Mouse (Mus musculus) lung, adult 18-20 months (tissue): ENCODE results near the gene Rab8a.
A peak's percentile ranks its signal among the peaks of the same experiment; 100 is the strongest.

Experiments
- DNase-seq, 2 experiments: peaks; one replicate each; pipeline ENCODE4 v3.0.0; 2022; ENCODE audit warnings: mixed read lengths in 2 of 2

Rab8a gene

GRCm38 (mm10) chr8:72147266-72147665, 13.7 kb upstream of the Rab8a start:
- DNase-seq = no peak

DNA sequence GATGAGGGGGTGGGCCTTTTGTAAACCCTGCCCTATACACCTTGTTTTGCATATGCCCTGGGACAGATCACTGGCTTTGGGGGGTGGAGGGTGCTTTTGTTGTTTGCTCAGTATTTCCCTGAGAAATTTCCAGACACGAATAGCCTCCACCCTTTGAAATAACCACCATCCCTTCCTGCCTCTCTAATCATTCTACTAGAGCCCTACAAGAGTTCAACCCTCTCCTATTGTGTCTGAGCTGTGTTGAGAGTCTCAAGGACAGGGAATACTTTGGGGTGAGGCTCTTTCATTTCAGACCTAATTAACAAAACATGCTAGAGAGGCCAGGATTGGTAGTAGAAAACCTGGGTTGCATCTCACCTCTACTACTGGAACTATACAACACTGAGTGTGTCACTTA, 11.9 kb upstream of the Rab8a start:
- DNase-seq = no peak

- DNase-seq = no peak
Measured at GRCm38 (mm10) chr8:72151418-72152078, 9.5 kb upstream of the Rab8a start.

DNA sequence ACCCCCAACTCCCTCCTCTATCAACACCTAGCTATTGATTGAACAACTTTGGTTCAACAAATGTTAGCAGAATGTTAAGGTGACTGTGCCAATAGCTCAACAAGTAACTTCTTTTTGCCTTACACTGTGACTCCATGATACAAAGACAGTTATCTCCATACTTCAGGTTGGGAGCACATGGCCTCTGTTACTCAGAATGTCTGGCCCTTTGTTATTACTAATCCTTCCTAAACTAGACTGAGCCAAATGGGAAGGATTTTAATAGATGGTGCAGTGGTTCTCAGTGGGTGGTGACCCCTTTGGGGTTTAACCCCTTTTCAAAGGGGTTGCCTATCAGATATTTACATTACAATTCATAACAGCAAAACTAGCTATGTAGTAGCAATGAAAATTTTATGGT, 7.6 kb upstream of the Rab8a start:
- DNase-seq = no peak

GRCm38 (mm10) chr8:72158096-72158495, 2.9 kb upstream of the Rab8a start:
- DNase-seq = no peak

- DNase-seq = no peak
Measured at GRCm38 (mm10) chr8:72158726-72159125, 2.3 kb upstream of the Rab8a start.

DNA sequence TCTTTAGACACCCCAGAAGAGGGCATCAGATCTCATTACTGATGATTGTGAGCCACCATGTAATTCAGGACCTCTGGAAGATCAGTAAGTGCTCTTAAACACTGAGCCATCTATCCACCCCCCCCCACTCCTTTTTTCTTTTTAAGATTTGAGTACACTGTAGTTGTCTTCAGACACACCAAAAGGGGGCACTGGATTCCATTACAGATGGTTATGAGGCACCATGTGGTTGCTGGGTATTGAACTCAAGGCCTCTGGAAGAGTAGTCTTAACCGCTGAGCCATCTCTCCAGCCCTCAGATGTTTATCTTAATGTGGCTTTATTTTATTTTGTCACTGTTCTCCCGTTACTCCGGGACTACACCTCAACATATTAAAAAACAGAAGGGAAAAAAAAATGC, 993 bp upstream of the Rab8a start:
- DNase-seq = no peak

DNA sequence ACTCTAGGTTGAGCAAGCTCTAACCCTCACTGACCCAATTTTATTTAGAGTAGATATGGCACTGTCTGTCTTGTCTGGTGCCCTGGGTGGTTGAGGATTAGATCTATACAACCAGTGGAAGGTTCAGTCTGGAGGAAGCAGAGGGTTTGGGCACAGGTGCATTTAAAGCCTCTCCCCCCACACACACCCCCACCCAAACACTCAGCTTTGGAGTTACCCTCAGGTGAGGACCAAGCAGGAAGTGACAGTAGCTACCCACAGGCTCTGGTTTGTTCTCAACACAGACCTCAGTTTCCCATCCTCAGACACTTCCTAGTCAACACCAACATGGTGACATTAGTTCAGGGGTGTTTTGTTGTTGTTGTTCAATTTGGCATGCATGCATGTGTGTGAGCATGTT, 1.8 kb downstream of the Rab8a start:
- no peak for DNase-seq

DNA sequence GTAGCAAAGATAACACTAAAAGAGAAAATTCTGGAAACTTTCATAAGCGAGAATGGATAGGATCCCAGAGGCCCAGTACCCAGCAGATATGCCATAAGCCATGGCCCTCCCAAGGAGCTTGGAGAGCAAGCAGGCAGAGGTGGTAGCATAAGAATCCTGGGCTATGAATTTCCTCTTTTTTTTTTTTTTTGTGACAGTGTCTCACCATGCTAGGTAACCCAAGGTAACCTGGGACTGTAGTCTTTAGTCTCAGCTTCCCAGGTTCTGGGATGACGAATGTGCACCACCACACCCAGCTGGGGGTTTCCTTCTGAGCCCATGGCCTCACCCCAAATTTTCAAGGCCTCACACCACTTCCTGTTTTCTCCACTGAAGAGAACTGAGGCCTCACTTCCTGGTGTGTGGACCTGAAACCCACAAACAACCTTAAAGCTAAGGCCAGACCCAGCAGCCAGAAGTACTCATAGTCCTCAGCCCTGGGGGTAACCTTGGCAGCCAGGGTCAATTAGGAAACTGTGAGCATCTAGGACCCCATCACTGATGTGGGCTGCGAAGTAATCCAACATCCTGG, 8.2 kb downstream of the Rab8a start:
- DNase-seq = peak; percentile 46 to 47

- DNase-seq = no peak
Measured at GRCm38 (mm10) chr8:72169681-72170249, 8.8 kb downstream of the Rab8a start.

DNA sequence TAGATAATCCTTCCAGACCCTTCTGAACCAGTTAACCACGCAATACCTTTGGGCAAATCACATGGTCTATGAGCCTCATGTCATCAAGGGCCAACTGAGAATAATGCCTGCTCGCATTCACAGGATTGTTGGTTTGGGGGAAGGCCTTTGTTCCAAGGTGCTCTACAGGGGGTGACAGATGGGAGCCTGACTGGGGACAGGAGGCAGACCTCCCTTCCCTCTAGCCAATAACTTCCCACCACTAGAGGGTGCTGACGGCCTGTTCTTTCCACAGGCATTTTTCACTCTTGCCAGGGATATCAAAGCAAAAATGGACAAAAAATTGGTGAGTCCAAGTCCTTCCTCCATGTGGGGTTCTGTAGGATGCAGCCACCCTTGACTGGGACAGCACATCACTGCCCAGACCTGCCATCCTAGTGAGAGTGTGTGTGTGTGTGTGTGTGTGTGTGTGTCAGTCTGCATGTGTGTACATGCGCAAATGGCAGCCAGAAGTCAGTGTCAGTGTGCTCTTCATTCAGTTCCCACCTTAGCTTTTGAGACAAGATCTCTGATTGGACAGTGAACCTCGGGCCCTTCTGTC, 16.4 kb downstream of the Rab8a start:
- DNase-seq = peak; percentile 66 to 72

DNA sequence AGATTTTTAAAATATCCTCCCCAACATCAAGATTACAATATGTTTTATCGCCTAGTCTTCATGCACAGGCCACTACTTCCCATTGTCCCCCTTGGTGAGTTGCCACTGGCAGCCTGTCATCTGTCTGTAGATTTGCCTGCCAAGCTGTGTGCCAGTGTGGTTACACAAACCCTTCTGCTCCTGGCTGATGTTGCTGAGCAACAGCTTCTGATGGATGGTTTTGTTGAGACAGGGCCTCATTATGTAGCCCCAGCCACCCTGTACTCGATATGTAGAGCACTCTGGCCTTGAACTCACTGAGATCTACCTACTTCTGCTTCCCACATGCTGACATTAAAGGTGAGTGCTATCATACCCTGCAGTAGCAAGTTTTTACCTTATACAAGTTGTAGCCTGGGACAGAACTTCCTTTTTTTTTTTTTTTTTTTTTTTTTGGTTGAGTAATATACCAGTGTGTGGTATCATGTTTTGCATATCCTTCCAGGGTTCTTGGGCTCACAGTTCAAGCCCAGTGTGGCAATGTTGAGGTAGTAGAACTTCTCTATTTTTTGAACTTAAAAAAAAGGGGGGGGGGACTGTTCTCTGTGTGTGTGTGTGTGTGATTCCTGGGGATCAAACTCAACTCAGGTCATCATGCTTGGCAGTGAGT, 22.7 kb downstream of the Rab8a start:
- no peak for DNase-seq

GRCm38 (mm10) chr8:72187793-72188331, 26.9 kb downstream of the Rab8a start:
- no peak for DNase-seq

DNA sequence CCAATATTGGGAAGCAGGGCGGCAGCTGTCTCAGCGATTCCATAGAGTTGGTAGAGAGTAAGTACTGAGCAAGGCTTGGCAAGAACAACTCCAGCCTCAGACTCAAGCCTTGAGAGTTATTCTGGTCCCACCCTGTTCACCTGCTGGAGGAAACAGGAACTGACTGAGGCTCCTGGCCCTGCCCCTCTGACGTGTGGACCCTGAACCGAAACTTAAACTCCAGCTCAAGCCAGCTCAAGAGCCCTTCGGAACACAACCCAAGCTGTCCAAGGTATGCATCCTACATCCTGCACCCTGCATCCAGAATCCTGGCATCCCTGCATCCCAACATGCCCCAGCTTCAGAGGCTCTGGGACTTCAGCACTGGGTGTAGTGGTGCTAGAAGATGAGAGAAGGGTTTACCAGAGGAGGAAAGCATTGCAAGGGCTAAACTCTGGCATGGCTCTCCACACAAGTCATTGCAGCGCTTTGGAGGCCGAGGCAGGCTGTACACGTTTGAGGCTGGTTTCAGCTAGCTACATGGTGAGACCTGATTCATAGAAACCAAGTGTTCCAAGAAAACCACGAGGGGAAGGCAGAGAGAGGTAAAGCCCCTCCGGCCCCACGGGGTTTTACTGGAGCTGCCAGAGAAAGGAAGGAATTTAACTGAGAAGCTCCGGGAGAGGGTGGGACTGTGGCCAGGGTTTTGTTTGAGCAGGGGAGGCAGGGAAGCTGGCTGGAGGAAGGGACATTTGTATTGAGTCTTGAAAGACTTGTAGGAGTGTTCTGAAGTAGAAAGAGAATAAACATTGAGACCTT, 28.6 kb downstream of the Rab8a start, which contains the start of gene Hsh2d:
Hsh2d (plus strand) TSS at position 222 of the 798 bp plus-strand sequence.
- DNase-seq = peak; percentile 62 to 75

GRCm38 (mm10) chr8:72190215-72190539, 29.2 kb downstream of the Rab8a start:
- no peak for DNase-seq

- DNase-seq = no peak
Measured at GRCm38 (mm10) chr8:72192065-72192464, 31.1 kb downstream of the Rab8a start.

GRCm38 (mm10) chr8:72197997-72198396, 37.0 kb downstream of the Rab8a start:
- DNase-seq = no peak

GRCm38 (mm10) chr8:72208582-72208981, 47.6 kb downstream of the Rab8a start:
- DNase-seq = no peak

DNA sequence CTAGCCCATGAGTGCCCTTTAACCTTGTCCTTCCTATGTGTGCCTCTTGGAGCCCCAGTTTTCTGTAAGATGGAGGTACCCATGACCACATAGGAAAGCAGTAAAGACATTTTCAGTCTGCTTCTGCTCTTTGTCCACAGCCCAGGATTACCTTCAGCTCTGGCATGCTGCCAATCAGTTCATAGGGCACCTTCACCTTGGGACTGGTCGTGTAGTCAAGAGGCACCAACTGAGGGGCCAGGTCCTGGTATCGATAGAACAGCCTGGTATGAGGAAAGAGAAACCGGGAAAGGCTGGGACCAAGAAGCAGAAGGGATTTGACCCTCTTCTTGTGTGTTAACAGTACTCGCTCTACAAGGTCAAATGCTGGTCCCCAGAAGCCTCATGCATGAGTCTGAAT, 49.2 kb downstream of the Rab8a start:
- DNase-seq = no peak

DNA sequence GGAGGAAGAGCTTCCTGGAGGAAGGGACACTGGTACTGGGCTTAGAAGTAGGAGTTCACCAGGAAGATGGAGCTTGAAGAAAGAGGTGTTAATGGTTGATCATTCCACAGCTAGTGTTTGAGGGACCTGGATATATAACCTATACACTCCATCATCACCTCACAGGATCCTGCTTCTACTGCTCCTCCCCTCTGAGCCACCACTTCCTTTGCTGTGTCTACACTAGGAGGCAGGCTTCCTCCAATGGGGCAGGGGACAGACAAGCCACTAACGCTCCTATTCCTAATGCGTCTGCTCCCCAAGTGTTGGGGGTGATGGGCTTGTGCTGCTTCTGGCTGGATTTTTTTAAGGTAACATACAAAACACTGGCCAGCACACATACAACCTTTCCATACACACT, 49.7 kb downstream of the Rab8a start:
- no peak for DNase-seq

DNA sequence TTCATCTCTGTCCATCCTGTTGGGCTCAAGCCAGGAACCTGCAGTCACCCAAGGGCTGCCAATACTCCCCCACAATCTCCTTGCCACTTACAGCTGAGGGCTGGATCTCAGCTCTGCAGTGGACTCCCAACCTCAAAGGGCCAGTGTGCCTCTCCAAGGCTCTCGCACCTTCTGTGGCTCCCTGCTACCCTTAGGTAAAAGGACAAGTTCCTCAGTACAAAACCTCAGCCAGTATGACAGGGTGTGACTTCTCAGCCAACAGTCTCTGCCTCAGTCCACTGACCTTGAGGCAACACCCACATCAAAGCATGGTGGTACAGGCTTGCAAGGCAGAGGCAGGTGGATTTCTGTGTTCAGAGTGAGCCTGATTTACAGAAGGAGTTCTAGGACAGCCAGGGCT, 50.8 kb downstream of the Rab8a start:
- no peak for DNase-seq

- no peak for DNase-seq
Measured at GRCm38 (mm10) chr8:72212751-72213150, 51.8 kb downstream of the Rab8a start, which contains the start of gene Cib3. Cib3 (minus strand) TSS chr8:72212837.

- no peak for DNase-seq
Measured at GRCm38 (mm10) chr8:72213536-72213935, 52.5 kb downstream of the Rab8a start, which contains the start of gene Gm11034. Gm11034 (minus strand) TSS chr8:72213636.
